Mouse (Mus musculus): ENCODE data around the gene Cerk. TPM values are rescaled to one million over a fixed set of nuclear protein-coding genes. Genes with fewer than 3 reads are reported as not detected.
"Not testable (repeated sequence)": the region's sequence is repeated elsewhere in the genome, so short reads cannot be mapped to it uniquely, and the experiment has no call there.

Gene Cerk
- polyA plus RNA-seq, 1 experiment from 2014 or later: 22.6 TPM

- H3K4me1 ChIP-seq (ENCODE audit: control insufficient read depth, insufficient read depth, low read length); H3K9me3 ChIP-seq (replicated peaks; ENCODE audit: control insufficient read depth, low read length, poor library complexity, severe bottlenecking); H3K4me2 ChIP-seq (ENCODE audit: low read length); H3K4me3 ChIP-seq (ENCODE audit: low read depth, low read length); H3K27ac ChIP-seq (ENCODE audit: low read length); H3K27me3 ChIP-seq (ENCODE audit: control insufficient read depth, insufficient read depth, low read depth, low read length); H3K9ac ChIP-seq (ENCODE audit: low read depth, low read length); H3K36me3 ChIP-seq (ENCODE audit: control insufficient read depth, insufficient read depth, low read length); ATAC-seq: not testable (repeated sequence)
- WGBS: 97% methylated on average over 5 of the region's 5 CpGs
Measured at GRCm38 (mm10) chr15:86096604-86097020, 89.3 kb downstream of the Cerk start.

GRCm38 (mm10) chr15:86095722-86096603 is 90.0 kb downstream of the Cerk start:
- H3K4me2 ChIP-seq (ENCODE audit: low read length): no peak overlapping the region
- no peak for ATAC-seq
- no peaks in the 10 kb centered on the region for H3K9me3 ChIP-seq (replicated peaks; ENCODE audit: control insufficient read depth, low read length, poor library complexity, severe bottlenecking)
- H3K4me1 ChIP-seq (ENCODE audit: control insufficient read depth, insufficient read depth, low read length): no peaks in the 10 kb centered on the region
- 93% methylated on average over 17 of the region's 17 CpGs for WGBS
- no peak overlapping the region for H3K4me3 ChIP-seq (ENCODE audit: low read depth, low read length)
- no peak overlapping the region for H3K27ac ChIP-seq (ENCODE audit: low read length)
- H3K36me3 ChIP-seq (ENCODE audit: control insufficient read depth, insufficient read depth, low read length): no peaks in the 10 kb centered on the region
- H3K9ac ChIP-seq (ENCODE audit: low read depth, low read length): no peak overlapping the region
- H3K27me3 ChIP-seq (ENCODE audit: control insufficient read depth, insufficient read depth, low read depth, low read length): no peaks in the 10 kb centered on the region

DNA sequence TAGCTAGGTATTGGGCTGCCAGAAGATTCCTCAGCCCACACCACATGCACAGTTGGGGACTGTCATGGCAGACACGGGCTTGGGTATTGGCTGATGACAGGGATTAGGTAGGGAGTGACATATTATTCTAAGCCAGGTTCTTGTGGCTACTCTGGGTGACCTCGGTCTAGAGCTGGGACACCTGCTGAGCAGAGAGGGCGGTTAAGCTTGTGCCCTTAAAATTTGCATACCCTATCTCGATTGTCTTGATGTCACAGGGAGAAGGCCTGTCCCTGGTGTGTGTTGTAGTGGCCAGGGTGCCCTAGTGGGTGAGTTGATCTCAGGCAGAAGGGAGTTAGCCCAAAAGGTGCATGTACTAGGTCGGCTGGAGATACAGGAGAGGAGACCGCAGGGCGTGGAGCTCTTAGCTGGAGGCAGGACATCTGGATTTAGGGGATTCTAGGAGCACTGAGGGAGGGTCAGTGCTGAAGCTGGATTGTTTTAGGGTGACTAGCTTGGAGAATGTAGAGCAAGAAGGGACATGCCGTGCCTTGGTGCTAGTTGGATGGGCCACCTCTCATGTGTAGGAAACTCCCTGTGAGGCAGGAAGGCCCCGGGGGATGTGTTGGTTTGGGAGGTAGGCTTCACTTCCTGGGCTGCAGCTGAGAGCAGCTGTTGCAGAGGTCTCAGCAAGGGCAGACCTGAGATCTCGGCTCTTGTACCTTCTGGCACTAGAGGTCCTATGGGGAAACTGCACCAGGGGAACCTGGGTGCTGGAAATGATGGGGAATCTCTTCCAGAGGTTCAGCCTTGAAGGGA is 91.4 kb downstream of the Cerk start:
- Histone ChIP-seq H3K9me3 (replicated peaks; ENCODE audit: control insufficient read depth, low read length, poor library complexity, severe bottlenecking) (no peaks in the 10 kb centered on the region), H3K4me1 (ENCODE audit: control insufficient read depth, insufficient read depth, low read length) (peaks cover 9% of the 10 kb centered on the region), H3K4me2 (ENCODE audit: low read length) (no peak overlapping the region), H3K27me3 (ENCODE audit: control insufficient read depth, insufficient read depth, low read depth, low read length) (no peaks in the 10 kb centered on the region), H3K4me3 (ENCODE audit: low read depth, low read length) (no peak overlapping the region), H3K9ac (ENCODE audit: low read depth, low read length) (no peak overlapping the region), H3K36me3 (ENCODE audit: control insufficient read depth, insufficient read depth, low read length) (no peaks in the 10 kb centered on the region), H3K27ac (ENCODE audit: low read length) (no peak overlapping the region)
- ATAC-seq: no peak
- WGBS: 79% methylated on average over 10 of the region's 10 CpGs

- no peak for ATAC-seq
- H3K27ac ChIP-seq (ENCODE audit: low read length): no peak overlapping the region
- H3K27me3 ChIP-seq (ENCODE audit: control insufficient read depth, insufficient read depth, low read depth, low read length): no peaks in the 10 kb centered on the region
- no peak overlapping the region for H3K9ac ChIP-seq (ENCODE audit: low read depth, low read length)
- H3K4me2 ChIP-seq (ENCODE audit: low read length): no peak overlapping the region
- H3K4me1 ChIP-seq (ENCODE audit: control insufficient read depth, insufficient read depth, low read length): peaks cover 13% of the 10 kb centered on the region
- no peak overlapping the region for H3K4me3 ChIP-seq (ENCODE audit: low read depth, low read length)
- no peaks in the 10 kb centered on the region for H3K9me3 ChIP-seq (replicated peaks; ENCODE audit: control insufficient read depth, low read length, poor library complexity, severe bottlenecking)
- WGBS: 94% methylated on average over 1 of the region's 1 CpGs
- H3K36me3 ChIP-seq (ENCODE audit: control insufficient read depth, insufficient read depth, low read length): no peaks in the 10 kb centered on the region
Measured at GRCm38 (mm10) chr15:86093236-86093635, 92.7 kb downstream of the Cerk start.

DNA sequence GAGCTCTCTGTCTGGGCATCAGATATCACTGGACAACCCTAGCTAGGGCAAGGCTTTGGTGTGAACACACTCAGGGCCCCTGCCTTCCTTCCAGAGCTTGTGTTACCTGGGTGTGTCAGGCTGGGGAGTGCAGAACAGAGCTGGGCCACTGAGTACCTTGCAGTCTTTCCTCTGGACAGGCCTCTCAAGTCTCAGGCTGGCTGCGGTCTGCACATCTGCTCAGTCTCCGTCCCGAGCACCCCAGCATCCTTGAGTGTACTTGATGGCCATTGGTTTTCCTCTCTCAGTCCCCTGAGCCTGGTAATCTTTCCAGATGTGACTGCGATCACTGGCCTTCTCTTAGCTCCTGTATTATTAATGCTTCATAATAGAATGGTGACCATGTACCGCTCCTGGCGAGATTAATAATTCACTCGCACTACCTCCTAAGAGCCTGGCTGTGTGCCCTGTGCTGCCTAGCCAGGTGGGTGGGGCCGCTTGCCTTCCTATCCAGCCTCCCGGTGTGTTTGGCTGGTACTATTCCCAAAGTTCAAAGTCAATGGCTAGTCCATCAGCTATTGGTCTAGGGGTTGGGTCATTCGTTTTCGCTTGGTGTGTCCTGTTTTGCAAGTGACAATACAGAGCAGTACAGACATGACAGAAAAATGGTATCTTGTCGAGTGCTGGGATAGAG is 93.8 kb downstream of the Cerk start:
- Histone ChIP-seq H3K9ac (ENCODE audit: low read depth, low read length) (no peak overlapping the region), H3K9me3 (replicated peaks; ENCODE audit: control insufficient read depth, low read length, poor library complexity, severe bottlenecking) (no peaks in the 10 kb centered on the region), H3K27me3 (ENCODE audit: control insufficient read depth, insufficient read depth, low read depth, low read length) (no peaks in the 10 kb centered on the region), H3K4me2 (ENCODE audit: low read length) (no peak overlapping the region), H3K4me1 (ENCODE audit: control insufficient read depth, insufficient read depth, low read length) (peaks cover 24% of the 10 kb centered on the region), H3K27ac (ENCODE audit: low read length) (no peak overlapping the region), H3K4me3 (ENCODE audit: low read depth, low read length) (no peak overlapping the region), H3K36me3 (ENCODE audit: control insufficient read depth, insufficient read depth, low read length) (no peaks in the 10 kb centered on the region)
- WGBS: 83% methylated on average over 12 of the region's 12 CpGs
- no peak for ATAC-seq

DNA sequence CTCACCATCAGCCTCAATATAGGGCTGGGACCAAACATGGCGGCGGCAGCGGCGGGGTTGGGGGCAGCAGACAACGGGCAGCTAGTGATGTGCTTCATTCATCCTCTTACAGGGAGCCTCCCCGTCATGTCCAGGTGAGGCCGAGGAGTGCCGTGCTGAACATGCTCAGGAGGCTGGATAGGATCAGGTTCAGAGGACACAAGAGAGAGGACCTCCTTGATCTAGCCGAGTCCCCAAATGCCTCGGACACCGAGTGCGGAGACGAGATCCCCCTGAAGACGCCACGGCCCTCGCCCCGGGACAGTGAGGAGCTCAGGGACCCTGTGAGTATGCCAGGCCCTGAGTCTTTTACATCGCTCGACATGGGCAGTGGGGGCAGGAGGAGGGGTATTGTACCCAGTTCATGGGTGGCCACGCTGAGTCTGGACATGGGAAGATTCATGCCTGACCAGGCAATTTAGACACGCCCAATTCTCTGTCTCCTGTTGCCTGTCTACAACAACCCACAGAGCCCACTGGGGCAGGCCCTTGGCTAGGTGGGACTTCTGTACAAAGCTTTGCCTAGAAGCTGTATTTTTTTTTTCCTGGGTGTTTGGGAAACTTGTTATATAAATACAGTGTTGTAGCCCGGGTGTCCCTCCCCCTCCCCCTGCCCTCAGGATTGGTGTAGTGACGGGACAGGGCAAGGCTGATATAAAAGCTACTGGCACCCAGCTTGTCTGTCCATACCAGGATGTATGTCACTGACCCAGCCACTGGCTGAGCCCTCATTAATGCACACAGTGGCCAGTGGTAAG is 94.5 kb downstream of the Cerk start:
- ATAC-seq: no peak
- no peaks in the 10 kb centered on the region for H3K9me3 ChIP-seq (replicated peaks; ENCODE audit: control insufficient read depth, low read length, poor library complexity, severe bottlenecking)
- H3K4me1 ChIP-seq (ENCODE audit: control insufficient read depth, insufficient read depth, low read length): peaks cover 31% of the 10 kb centered on the region
- H3K27me3 ChIP-seq (ENCODE audit: control insufficient read depth, insufficient read depth, low read depth, low read length): no peaks in the 10 kb centered on the region
- no peak overlapping the region for H3K4me2 ChIP-seq (ENCODE audit: low read length)
- no peak overlapping the region for H3K27ac ChIP-seq (ENCODE audit: low read length)
- no peaks in the 10 kb centered on the region for H3K36me3 ChIP-seq (ENCODE audit: control insufficient read depth, insufficient read depth, low read length)
- WGBS: 91% methylated on average over 23 of the region's 23 CpGs
- no peak overlapping the region for H3K4me3 ChIP-seq (ENCODE audit: low read depth, low read length)
- no peak overlapping the region for H3K9ac ChIP-seq (ENCODE audit: low read depth, low read length)

GRCm38 (mm10) chr15:86090578-86090977 is 95.4 kb downstream of the Cerk start:
- 90% methylated on average over 8 of the region's 8 CpGs for WGBS
- no peak overlapping the region for H3K4me3 ChIP-seq (ENCODE audit: low read depth, low read length)
- peaks cover 39% of the 10 kb centered on the region for H3K4me1 ChIP-seq (ENCODE audit: control insufficient read depth, insufficient read depth, low read length)
- no peaks in the 10 kb centered on the region for H3K9me3 ChIP-seq (replicated peaks; ENCODE audit: control insufficient read depth, low read length, poor library complexity, severe bottlenecking)
- H3K27ac ChIP-seq (ENCODE audit: low read length): 0 out of 2 replicates have a peak overlapping the region, but pooled peaks have one; percentile 50
- H3K9ac ChIP-seq (ENCODE audit: low read depth, low read length): no peak overlapping the region
- no peaks in the 10 kb centered on the region for H3K36me3 ChIP-seq (ENCODE audit: control insufficient read depth, insufficient read depth, low read length)
- no peak overlapping the region for H3K4me2 ChIP-seq (ENCODE audit: low read length)
- ATAC-seq: no peak
- H3K27me3 ChIP-seq (ENCODE audit: control insufficient read depth, insufficient read depth, low read depth, low read length): no peaks in the 10 kb centered on the region

DNA sequence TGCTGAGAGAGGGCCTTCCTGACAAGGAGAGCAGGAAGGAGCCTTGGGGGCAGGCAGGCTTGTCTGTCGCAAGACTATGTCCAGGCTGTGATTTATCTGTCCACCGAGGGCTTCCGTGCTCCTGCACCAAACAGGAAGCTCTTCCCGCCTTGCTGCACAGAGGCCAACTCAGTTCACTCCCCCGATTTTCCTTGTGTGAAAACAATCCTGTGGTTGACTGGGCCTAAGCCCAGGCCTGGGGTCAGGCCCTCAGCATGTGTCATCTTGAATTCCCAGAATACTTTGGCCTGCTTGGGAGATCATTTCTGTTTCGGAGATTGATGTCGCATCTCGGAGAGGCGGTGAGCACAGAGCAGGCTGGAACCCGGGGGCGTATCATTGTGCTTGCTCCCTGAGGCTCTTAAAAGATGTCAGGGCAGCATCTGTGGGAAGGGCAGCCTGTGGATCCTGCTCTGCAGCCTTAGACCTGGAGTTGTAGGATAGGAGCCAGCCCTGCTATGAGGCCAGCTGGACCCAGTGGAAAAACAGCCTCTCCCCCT is 95.9 kb downstream of the Cerk start:
- H3K9me3 ChIP-seq (replicated peaks; ENCODE audit: control insufficient read depth, low read length, poor library complexity, severe bottlenecking): no peaks in the 10 kb centered on the region
- H3K36me3 ChIP-seq (ENCODE audit: control insufficient read depth, insufficient read depth, low read length): no peaks in the 10 kb centered on the region
- H3K9ac ChIP-seq (ENCODE audit: low read depth, low read length): no peak overlapping the region
- no peak overlapping the region for H3K4me3 ChIP-seq (ENCODE audit: low read depth, low read length)
- H3K4me1 ChIP-seq (ENCODE audit: control insufficient read depth, insufficient read depth, low read length): peaks cover 44% of the 10 kb centered on the region
- H3K27ac ChIP-seq (ENCODE audit: low read length): peak overlapping the region; percentile 50; the same call in 1 of the 2 replicates
- no peak for ATAC-seq
- no peaks in the 10 kb centered on the region for H3K27me3 ChIP-seq (ENCODE audit: control insufficient read depth, insufficient read depth, low read depth, low read length)
- 58% methylated on average over 11 of the region's 11 CpGs for WGBS
- no peak overlapping the region for H3K4me2 ChIP-seq (ENCODE audit: low read length)

Measured in midbrain, embryonic 16.5 days (tissue).